Mouse (Mus musculus) midbrain, embryonic 14.5 days (tissue): ENCODE data around the gene Pik3r3. TPM values are rescaled to one million over a fixed set of nuclear protein-coding genes. Genes with fewer than 3 reads are reported as not detected.

ENCODE experiments used
- ATAC-seq: fragments of 200-750 bp; cut with Nextera tagmentation; 2 replicates; pipeline ENCODE4 v1.8.0; 2017; ENCODE audit warnings: moderate number of reproducible peaks, moderate library complexity; ENCODE audit not compliant: low FRiP score, low TSS enrichment
- DNase-seq: peaks from one replicate; pipeline ENCODE4 v3.0.0-alpha.2; 2015
- H3K27ac ChIP-seq: fragments of 300-500 bp; sonication (generic); replicated peaks from 2 replicates; pipeline ENCODE4 v1.5.1; 2014; ENCODE audit warnings: mild to moderate bottlenecking, low read depth, low read length, moderate library complexity
- H3K27me3 ChIP-seq: fragments of 300-500 bp; sonication (generic); 2 replicates; pipeline ENCODE4 v1.6.1; 2014; ENCODE audit warnings: low read length, control low read depth, mixed read lengths; ENCODE audit not compliant: control insufficient read depth, insufficient read depth
- H3K36me3 ChIP-seq: fragments of 300-500 bp; sonication (generic); 2 replicates; pipeline ENCODE4 v1.6.1; 2014; ENCODE audit warnings: low read length, control low read depth; ENCODE audit not compliant: control insufficient read depth, insufficient read depth
- H3K4me1 ChIP-seq: fragments of 300-500 bp; sonication (generic); 2 replicates; pipeline ENCODE4 v1.6.1; 2014; ENCODE audit warnings: mild to moderate bottlenecking, antibody characterized with exemption, low read length, control low read depth; ENCODE audit not compliant: control insufficient read depth, insufficient read depth
- H3K4me2 ChIP-seq: fragments of 300-500 bp; sonication (generic); 2 replicates; pipeline ENCODE4 v1.6.1; 2014; ENCODE audit warnings: mild to moderate bottlenecking, low read length, moderate library complexity
- H3K4me3 ChIP-seq: fragments of 300-500 bp; sonication (generic); replicated peaks from 2 replicates; pipeline ENCODE4 v1.5.1; 2014; ENCODE audit warnings: low read depth, low read length
- H3K9ac ChIP-seq: fragments of 300-500 bp; sonication (generic); replicated peaks from 2 replicates; pipeline ENCODE4 v1.6.1; 2014; ENCODE audit warnings: mild to moderate bottlenecking, low read length, moderate library complexity
- H3K9me3 ChIP-seq: fragments of 300-500 bp; sonication (generic); 2 replicates; pipeline ENCODE4 v1.6.1; 2016; ENCODE audit warnings: low read length, control low read depth, mixed read lengths; ENCODE audit not compliant: control insufficient read depth
- WGBS: fragments of 180-500 bp; shearing (Covaris S2); extraction: QIAGEN DNeasy Blood & Tissue Kit; methylation state at CpG from one replicate; pipeline ENCODE4 v1.1.7; 2014; 5-methylcytosine and 5-hydroxymethylcytosine counted together
- polyA plus RNA-seq: library from polyadenylated mRNA; unstranded; fragments of >200 nt; fragmentation: Nextera tagmentation; extraction: Ambion mirVana; gene quantifications from 2 replicates; pipeline ENCODE4 v1.2.1, GENCODE M21; 2014

Pik3r3 gene
- polyA plus RNA-seq, 1 experiment from 2014 or later = 115 TPM

DNA sequence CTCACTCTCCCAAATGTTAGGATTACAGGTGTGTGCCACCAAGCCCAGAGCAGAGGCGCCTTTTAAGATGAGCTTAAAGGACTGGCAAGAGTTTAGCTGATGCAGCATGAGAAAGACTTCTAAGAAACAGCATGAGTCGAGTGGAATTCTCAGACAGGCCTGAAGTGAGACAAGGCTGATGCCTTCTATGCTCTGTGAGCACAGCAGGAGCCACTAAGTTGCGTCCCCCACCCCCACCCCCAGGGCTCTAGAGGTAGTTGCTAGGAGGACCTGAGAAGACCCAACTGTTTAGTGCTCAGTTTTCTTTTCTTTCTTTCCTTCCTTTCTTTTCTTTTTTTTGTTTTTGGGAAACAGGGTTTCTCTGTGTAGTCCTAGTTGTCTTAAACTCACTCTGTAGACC is 39.3 kb upstream of the Pik3r3 start:
- no peak for ATAC-seq
- Histone ChIP-seq H3K4me3 (no peak overlapping the region), H3K27ac (no peak overlapping the region), H3K4me1 (peaks cover 7% of the 10 kb centered on the region), H3K9me3 (no peaks in the 10 kb centered on the region), H3K36me3 (no peaks in the 10 kb centered on the region), H3K9ac (no peak overlapping the region), H3K27me3 (no peaks in the 10 kb centered on the region), H3K4me2 (no peak overlapping the region)
- WGBS = 20% methylated on average over 3 of the region's 3 CpGs
- no peak for DNase-seq

DNA sequence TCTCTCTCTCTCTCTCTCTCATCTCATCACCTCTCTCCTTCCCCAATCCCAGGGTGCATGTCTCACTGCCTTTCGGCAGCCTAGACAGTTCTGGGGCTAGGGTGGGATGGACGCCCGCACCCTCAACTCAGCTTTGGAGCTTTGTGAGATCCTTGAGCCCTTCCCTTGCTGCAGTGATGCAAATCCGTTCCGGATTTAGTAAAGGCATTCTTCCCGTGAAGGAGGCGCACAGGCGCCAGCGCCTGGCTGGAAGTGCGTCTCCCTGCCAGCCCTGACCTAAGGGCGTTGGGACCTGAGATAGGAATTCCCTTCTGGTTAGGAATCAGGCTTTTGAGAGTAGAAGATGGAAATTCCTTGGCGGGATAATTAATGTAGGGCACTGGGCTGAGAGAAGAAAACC is 38.7 kb upstream of the Pik3r3 start:
- Histone ChIP-seq H3K4me3 (peak overlapping the region; percentile 8; the same call in 1 of the 2 replicates), H3K9ac (peak overlapping the region; percentile 36; the same call in 1 of the 2 replicates), H3K36me3 (no peaks in the 10 kb centered on the region), H3K27me3 (no peaks in the 10 kb centered on the region), H3K27ac (no peak overlapping the region), H3K9me3 (no peaks in the 10 kb centered on the region), H3K4me1 (peaks cover 4% of the 10 kb centered on the region; the same call in 1 of the 2 replicates), H3K4me2 (peak overlapping the region; percentile 45)
- DNase-seq = peak; percentile 61
- under 1% methylated on average over 12 of the region's 12 CpGs for WGBS
- no peak for ATAC-seq

DNA sequence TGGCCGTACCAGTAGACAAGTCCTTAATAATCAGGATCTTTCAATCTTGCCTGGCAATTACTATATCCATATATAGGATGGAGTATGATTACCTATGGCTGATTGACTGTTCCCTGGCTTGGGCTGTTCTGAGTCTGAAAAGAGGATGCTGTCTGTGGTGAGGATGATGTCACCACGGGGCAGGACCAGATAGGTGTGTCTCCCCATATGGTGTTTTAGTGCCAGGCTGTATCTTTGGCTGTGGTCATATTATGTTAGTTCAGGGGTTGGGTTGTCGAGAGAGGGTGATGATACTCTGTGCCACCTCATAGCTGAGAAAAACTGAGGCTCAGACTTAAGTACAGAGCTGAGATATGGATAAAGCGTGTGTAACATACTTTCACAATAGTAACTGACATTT is 36.3 kb upstream of the Pik3r3 start:
- H3K27ac ChIP-seq = no peak overlapping the region
- ATAC-seq (no peak), DNase-seq (no peak)
- H3K36me3 ChIP-seq = no peaks in the 10 kb centered on the region
- H3K27me3 ChIP-seq = no peaks in the 10 kb centered on the region
- H3K9ac ChIP-seq = no peak overlapping the region
- H3K4me2 ChIP-seq = no peak overlapping the region
- peaks cover 4% of the 10 kb centered on the region; the same call in 1 of the 2 replicates for H3K4me1 ChIP-seq
- H3K9me3 ChIP-seq = no peaks in the 10 kb centered on the region
- H3K4me3 ChIP-seq = no peak overlapping the region
- WGBS = 93% methylated on average over 4 of the region's 4 CpGs

DNA sequence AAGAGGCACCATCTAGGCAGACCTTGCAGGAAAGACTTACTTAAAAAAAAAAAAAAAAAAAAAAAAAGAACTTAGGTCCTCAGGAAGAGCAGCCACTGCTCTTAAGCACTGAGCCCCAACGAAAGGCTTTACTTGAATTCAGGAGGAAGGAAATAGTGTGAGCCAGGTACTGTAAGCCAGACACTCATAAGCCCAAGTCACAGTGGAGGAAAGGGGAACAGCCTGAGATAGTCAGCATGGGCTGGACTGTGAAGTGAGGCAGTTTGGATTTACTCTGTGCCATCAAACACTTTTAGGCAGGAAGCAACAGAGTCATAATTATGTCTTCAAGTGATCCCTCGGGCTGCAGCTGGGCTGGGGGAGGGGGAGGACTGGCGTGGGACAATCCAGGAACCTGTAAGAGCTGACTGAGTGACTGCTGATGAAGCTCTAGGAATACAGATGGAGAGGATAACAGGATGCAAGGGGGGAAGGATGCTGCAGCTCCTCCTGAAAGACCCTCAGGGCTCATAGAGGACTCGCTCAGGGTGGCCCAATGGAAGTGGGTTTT is 29.1 kb upstream of the Pik3r3 start:
- DNase-seq (no peak), ATAC-seq (no peak)
- H3K4me3 ChIP-seq = no peak overlapping the region

DNA sequence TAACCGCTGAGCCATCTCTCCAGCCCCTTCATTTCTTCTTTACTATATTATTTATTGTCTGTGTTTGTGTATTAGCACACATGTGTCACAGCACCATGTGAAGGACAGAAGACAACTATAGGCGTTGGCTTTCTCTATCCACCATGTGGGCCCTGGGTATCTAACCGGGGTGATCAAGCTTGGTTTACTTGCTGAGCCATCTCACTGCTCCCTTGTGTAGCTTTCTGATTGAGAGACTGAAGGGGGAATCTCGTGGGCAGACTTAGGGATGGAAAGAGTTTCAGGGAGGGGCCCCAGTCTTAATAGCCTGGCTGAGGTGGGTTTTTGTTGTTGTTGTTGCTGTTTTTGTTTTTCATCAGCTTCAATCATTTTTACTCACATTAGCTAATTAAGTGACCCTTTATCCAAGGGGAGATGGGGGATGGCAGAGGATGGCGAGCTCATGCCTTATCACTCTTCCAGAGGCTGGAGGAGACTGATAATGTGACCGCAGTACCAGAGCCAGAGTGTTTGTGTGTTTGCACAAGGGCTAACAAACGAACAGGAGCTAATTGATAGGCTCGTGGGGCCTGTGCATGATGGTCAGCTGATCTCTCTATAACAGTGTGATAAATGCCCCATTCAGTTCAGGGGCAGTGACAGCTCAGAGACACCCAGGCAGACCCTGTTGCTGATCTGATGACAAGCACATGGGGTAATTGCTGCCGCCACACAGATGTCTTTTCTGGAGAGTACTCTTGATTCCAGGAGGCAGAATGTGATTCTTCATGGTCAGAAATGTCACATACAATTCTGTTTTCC is 27.6 kb upstream of the Pik3r3 start:
- H3K36me3 ChIP-seq = no peaks in the 10 kb centered on the region
- 83% methylated on average over 9 of the region's 9 CpGs for WGBS
- no peak overlapping the region for H3K4me3 ChIP-seq
- no peak overlapping the region for H3K9ac ChIP-seq
- DNase-seq = no peak
- H3K4me2 ChIP-seq = no peak overlapping the region
- no peaks in the 10 kb centered on the region for H3K27me3 ChIP-seq
- H3K27ac ChIP-seq = no peak overlapping the region
- no peaks in the 10 kb centered on the region for H3K9me3 ChIP-seq
- no peak for ATAC-seq
- no peaks in the 10 kb centered on the region for H3K4me1 ChIP-seq

More for the DNA sequence above, 29.1 kb upstream of the Pik3r3 start:
- Histone ChIP-seq H3K36me3 (no peaks in the 10 kb centered on the region), H3K4me2 (no peak overlapping the region), H3K27ac (no peak overlapping the region), H3K27me3 (no peaks in the 10 kb centered on the region), H3K9ac (no peak overlapping the region), H3K9me3 (no peaks in the 10 kb centered on the region), H3K4me1 (no peaks in the 10 kb centered on the region)
- WGBS = 68% methylated on average over 4 of the region's 4 CpGs

DNA sequence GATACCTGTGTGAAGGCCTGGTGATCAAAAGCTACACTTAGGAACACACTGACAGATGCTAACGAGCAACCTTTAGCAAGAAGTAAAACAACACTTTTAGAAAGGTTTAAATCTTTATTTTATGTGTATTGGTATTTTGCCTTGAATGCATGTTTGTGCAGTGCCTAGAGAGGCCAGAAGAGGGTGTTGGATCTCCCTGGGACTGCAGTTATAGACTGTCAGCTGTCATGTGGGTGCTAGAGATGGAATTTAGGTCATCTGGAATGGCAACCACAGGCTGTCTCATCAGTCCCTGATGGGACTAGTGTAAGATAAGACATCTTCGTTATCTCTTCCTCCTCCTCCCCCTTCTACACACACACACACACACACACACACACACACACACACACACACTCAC is 23.0 kb upstream of the Pik3r3 start:
- no peak for ATAC-seq
- WGBS = 83% methylated on average over 2 of the region's 2 CpGs
- DNase-seq = no peak
- H3K9me3 ChIP-seq = no peaks in the 10 kb centered on the region
- no peaks in the 10 kb centered on the region for H3K36me3 ChIP-seq
- no peaks in the 10 kb centered on the region for H3K4me1 ChIP-seq
- H3K4me2 ChIP-seq = no peak overlapping the region
- no peak overlapping the region for H3K27ac ChIP-seq
- H3K9ac ChIP-seq = no peak overlapping the region
- no peaks in the 10 kb centered on the region for H3K27me3 ChIP-seq
- no peak overlapping the region for H3K4me3 ChIP-seq

DNA sequence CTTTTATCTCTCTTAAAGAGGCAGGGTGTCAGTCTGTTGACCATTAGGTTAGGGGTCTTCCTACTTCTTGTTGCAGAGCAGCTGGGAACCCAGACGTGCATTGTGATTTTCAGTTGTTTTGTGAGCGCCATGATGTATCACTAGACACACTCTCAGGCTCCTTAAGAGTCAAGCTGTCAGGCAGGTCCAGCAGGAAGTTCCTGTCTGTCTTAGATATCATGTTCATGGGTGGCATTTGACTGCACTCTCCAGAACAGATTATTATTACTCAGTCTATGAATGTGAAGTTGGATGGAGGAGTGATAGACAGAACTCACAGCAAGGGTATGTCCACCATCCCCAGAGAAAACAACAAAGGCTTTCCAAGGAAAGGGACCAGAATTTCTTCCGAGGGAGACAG is 17.0 kb upstream of the Pik3r3 start:
- Histone ChIP-seq H3K27me3 (no peaks in the 10 kb centered on the region), H3K4me3 (no peak overlapping the region), H3K4me1 (no peaks in the 10 kb centered on the region), H3K27ac (no peak overlapping the region), H3K9ac (no peak overlapping the region), H3K36me3 (no peaks in the 10 kb centered on the region), H3K9me3 (no peaks in the 10 kb centered on the region), H3K4me2 (no peak overlapping the region)
- ATAC-seq (no peak), DNase-seq (no peak)
- 75% methylated on average over 3 of the region's 3 CpGs for WGBS

DNA sequence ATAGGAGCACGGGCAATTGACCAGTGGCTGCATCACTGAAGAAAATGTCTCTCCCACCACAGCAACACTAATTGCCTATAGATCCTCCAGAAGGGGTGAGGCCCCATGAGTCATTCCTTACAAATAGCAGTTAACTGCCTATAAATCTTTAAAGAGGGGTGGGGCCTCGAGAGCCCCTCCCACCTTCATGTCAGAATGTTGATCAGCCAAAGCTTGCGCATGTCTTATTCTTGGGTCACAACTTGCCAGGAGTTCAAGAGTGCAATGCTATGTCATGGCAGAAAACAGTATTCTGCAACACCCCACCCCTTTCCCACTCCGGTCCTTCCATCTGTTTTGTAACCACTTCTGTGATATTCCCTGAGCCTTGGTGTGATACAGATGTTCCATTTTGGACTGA is 14.9 kb upstream of the Pik3r3 start:
- no peaks in the 10 kb centered on the region for H3K27me3 ChIP-seq
- H3K4me1 ChIP-seq = no peaks in the 10 kb centered on the region
- 87% methylated on average over 4 of the region's 4 CpGs for WGBS
- H3K27ac ChIP-seq = no peak overlapping the region
- no peak overlapping the region for H3K9ac ChIP-seq
- DNase-seq (no peak), ATAC-seq (no peak)
- no peaks in the 10 kb centered on the region for H3K36me3 ChIP-seq
- H3K4me2 ChIP-seq = no peak overlapping the region
- H3K4me3 ChIP-seq = no peak overlapping the region
- H3K9me3 ChIP-seq = no peaks in the 10 kb centered on the region

DNA sequence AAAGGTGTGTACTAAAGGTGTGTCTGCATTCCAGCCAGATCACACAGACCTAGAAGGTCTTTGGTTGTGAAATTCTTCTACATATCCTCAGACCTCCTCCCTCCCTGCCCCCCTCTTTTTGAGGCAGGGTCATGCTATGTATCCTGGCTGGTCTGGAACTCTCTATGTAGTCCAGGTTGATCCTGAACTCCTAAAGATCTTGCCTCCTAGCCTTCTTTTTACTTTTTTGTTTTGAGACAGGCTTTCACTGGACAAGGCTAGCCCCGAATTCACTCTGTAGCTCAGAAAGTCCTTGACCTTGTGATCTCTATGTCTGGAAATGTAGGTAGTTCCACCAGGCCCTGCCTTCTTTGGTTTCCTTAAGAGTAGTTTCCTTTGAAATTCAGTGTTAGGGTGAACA is 12.5 kb upstream of the Pik3r3 start:
- WGBS = 88% methylated on average over 1 of the region's 1 CpGs
- Histone ChIP-seq H3K4me1 (no peaks in the 10 kb centered on the region), H3K9me3 (no peaks in the 10 kb centered on the region), H3K4me3 (no peak overlapping the region), H3K9ac (no peak overlapping the region), H3K4me2 (no peak overlapping the region), H3K27ac (no peak overlapping the region), H3K27me3 (no peaks in the 10 kb centered on the region), H3K36me3 (no peaks in the 10 kb centered on the region)
- ATAC-seq (no peak), DNase-seq (no peak)
